Mouse (Mus musculus) G1E (cell line): ENCODE data around the gene Gabrd.

Source experiments
- CTCF ChIP-seq: IDR thresholded peaks from 2 replicates; pipeline ENCODE4 v1.5.1; 2012; ENCODE audit warnings: low read depth, low read length, inconsistent platforms, mixed read lengths
- GATA1 ChIP-seq: IDR thresholded peaks from 2 replicates; pipeline ENCODE4 v1.6.1; 2012; ENCODE audit warnings: borderline replicate concordance, low read length, inconsistent platforms, mixed read lengths
- TAL1 ChIP-seq: conservative IDR thresholded peaks from 2 replicates; pipeline ENCODE4 v1.6.1; 2012; ENCODE audit warnings: low read depth, low read length, inconsistent platforms, mixed read lengths

- TF ChIP-seq CTCF (no peak), TAL1 (no peak), GATA1 (no peak)
Observed at GRCm38 (mm10) chr4:155354035-155354434, 43.9 kb downstream of the Gabrd start.
